Mouse (Mus musculus): Measurements from ENCODE around the gene Tcl1b3.

GRCm38 (mm10) chr12:105143096-105143495, 47.7 kb upstream of the Tcl1b3 start:
- TF ChIP-seq CTCF (IDR thresholded peaks at IDR 0.05; ENCODE audit: extremely low read depth, insufficient read depth, insufficient read length, insufficient replicate concordance) (no peak), POLR2A (IDR thresholded peaks at IDR 0.05; ENCODE audit: low read depth, low read length) (no peak)

Measured in spleen, adult 2 months (tissue).